Mouse (Mus musculus): Measurements from ENCODE around the gene Ehmt1. TPM values are rescaled to one million over a fixed set of nuclear protein-coding genes. Genes with fewer than 3 reads are reported as not detected.
"Not testable (repeated sequence)": the region's sequence is repeated elsewhere in the genome, so short reads cannot be mapped to it uniquely, and the experiment has no call there.

Gene Ehmt1
- polyA plus RNA-seq, 1 experiment from 2014 or later = 19.8 TPM

- peak; percentile 100 for ATAC-seq
- Histone ChIP-seq H3K4me2 (replicated peaks; ENCODE audit: low read depth) (peak within 1 kb of the TSS; percentile 99), H3K9ac (ENCODE audit: low read depth, low read length) (peak within 1 kb of the TSS; percentile 85), H3K9me3 (ENCODE audit: control insufficient read depth) (no peaks in the 10 kb centered on the region), H3K36me3 (ENCODE audit: control insufficient read depth, insufficient read depth) (peaks cover 22% of the 10 kb centered on the region), H3K4me3 (ENCODE audit: low read depth, low read length) (peak within 1 kb of the TSS; percentile 93), H3K27ac (ENCODE audit: low read depth, low read length) (peak within 1 kb of the TSS; percentile 57), H3K4me1 (replicated peaks; ENCODE audit: control insufficient read depth, insufficient read depth, low read length) (peaks cover 5% of the 10 kb centered on the region; the same call in 1 of the 2 replicates), H3K27me3 (replicated peaks; ENCODE audit: control insufficient read depth, insufficient read depth, low read length) (no peaks in the 10 kb centered on the region)
- under 1% methylated on average over 103 of the region's 108 CpGs for WGBS
- 0 out of 2 replicates have a peak, but pooled peaks have one; percentile 5 for TF ChIP-seq CTCF (IDR thresholded peaks at IDR 0.05; ENCODE audit: low read depth)
Measured at GRCm38 (mm10) chr2:24949421-24950188, 30.2 kb upstream of the Ehmt1 start, which contains the start of gene Zmynd19. Gene Zmynd19, plus strand, starts transcription at chr2:24949792.

- not testable (repeated sequence) for H3K27ac ChIP-seq (ENCODE audit: low read depth, low read length); H3K4me2 ChIP-seq (replicated peaks; ENCODE audit: low read depth); H3K4me1 ChIP-seq (replicated peaks; ENCODE audit: control insufficient read depth, insufficient read depth, low read length); H3K4me3 ChIP-seq (ENCODE audit: low read depth, low read length); H3K36me3 ChIP-seq (ENCODE audit: control insufficient read depth, insufficient read depth); H3K27me3 ChIP-seq (replicated peaks; ENCODE audit: control insufficient read depth, insufficient read depth, low read length); ATAC-seq; H3K9ac ChIP-seq (ENCODE audit: low read depth, low read length); H3K9me3 ChIP-seq (ENCODE audit: control insufficient read depth)
- TF ChIP-seq CTCF (IDR thresholded peaks at IDR 0.05; ENCODE audit: low read depth) = peak; percentile 71
- 53% methylated on average over 2 of the region's 2 CpGs for WGBS
Measured at GRCm38 (mm10) chr2:24944304-24944703, 24.9 kb upstream of the Ehmt1 start.

- 74% methylated on average over 4 of the region's 4 CpGs for WGBS
Measured at GRCm38 (mm10) chr2:24942092-24942491, 22.7 kb upstream of the Ehmt1 start.

GRCm38 (mm10) chr2:24935057-24935796, 15.8 kb upstream of the Ehmt1 start, which contains the start of gene Arrdc1:
Gene Arrdc1, minus strand, starts transcription at chr2:24935252.
- TF ChIP-seq CTCF (IDR thresholded peaks at IDR 0.05; ENCODE audit: low read depth) = peak; percentile 80
- Histone ChIP-seq H3K4me3 (ENCODE audit: low read depth, low read length) (peak within 1 kb of the TSS; percentile 82), H3K4me1 (replicated peaks; ENCODE audit: control insufficient read depth, insufficient read depth, low read length) (no peaks in the 10 kb centered on the region), H3K4me2 (replicated peaks; ENCODE audit: low read depth) (peak within 1 kb of the TSS; percentile 93), H3K27ac (ENCODE audit: low read depth, low read length) (peak within 1 kb of the TSS; percentile 99), H3K27me3 (replicated peaks; ENCODE audit: control insufficient read depth, insufficient read depth, low read length) (no peaks in the 10 kb centered on the region), H3K9ac (ENCODE audit: low read depth, low read length) (peak within 1 kb of the TSS; percentile 84), H3K36me3 (ENCODE audit: control insufficient read depth, insufficient read depth) (no peaks in the 10 kb centered on the region), H3K9me3 (ENCODE audit: control insufficient read depth) (no peaks in the 10 kb centered on the region)
- under 1% methylated on average over 49 of the region's 49 CpGs for WGBS
- ATAC-seq = peak; percentile 93

More at GRCm38 (mm10) chr2:24942092-24942491, 22.7 kb upstream of the Ehmt1 start:
- H3K9me3 ChIP-seq (ENCODE audit: control insufficient read depth) = no peaks in the 10 kb centered on the region
- no peak for ATAC-seq
- no peak overlapping the region for H3K4me3 ChIP-seq (ENCODE audit: low read depth, low read length)
- no peak overlapping the region for H3K9ac ChIP-seq (ENCODE audit: low read depth, low read length)
- H3K4me2 ChIP-seq (replicated peaks; ENCODE audit: low read depth) = no peak overlapping the region
- no peaks in the 10 kb centered on the region for H3K4me1 ChIP-seq (replicated peaks; ENCODE audit: control insufficient read depth, insufficient read depth, low read length)
- no peak for TF ChIP-seq CTCF (IDR thresholded peaks at IDR 0.05; ENCODE audit: low read depth)
- H3K27me3 ChIP-seq (replicated peaks; ENCODE audit: control insufficient read depth, insufficient read depth, low read length) = no peaks in the 10 kb centered on the region
- H3K36me3 ChIP-seq (ENCODE audit: control insufficient read depth, insufficient read depth) = no peaks in the 10 kb centered on the region
- no peak overlapping the region for H3K27ac ChIP-seq (ENCODE audit: low read depth, low read length)

- Histone ChIP-seq H3K9me3 (ENCODE audit: control insufficient read depth) (no peaks in the 10 kb centered on the region), H3K27me3 (replicated peaks; ENCODE audit: control insufficient read depth, insufficient read depth, low read length) (no peaks in the 10 kb centered on the region), H3K4me3 (ENCODE audit: low read depth, low read length) (peak overlapping the region; percentile 82), H3K4me1 (replicated peaks; ENCODE audit: control insufficient read depth, insufficient read depth, low read length) (no peaks in the 10 kb centered on the region), H3K27ac (ENCODE audit: low read depth, low read length) (peak overlapping the region; percentile 99), H3K4me2 (replicated peaks; ENCODE audit: low read depth) (peak overlapping the region; percentile 93), H3K9ac (ENCODE audit: low read depth, low read length) (peak overlapping the region; percentile 84), H3K36me3 (ENCODE audit: control insufficient read depth, insufficient read depth) (no peaks in the 10 kb centered on the region)
- TF ChIP-seq CTCF (IDR thresholded peaks at IDR 0.05; ENCODE audit: low read depth) = no peak
- peak; percentile 84 for ATAC-seq
- 3% methylated on average over 19 of the region's 19 CpGs for WGBS
Measured at GRCm38 (mm10) chr2:24934441-24934963, 15.1 kb upstream of the Ehmt1 start.

GRCm38 (mm10) chr2:24929593-24929992, 10.2 kb upstream of the Ehmt1 start:
- WGBS = 87% methylated on average over 5 of the region's 5 CpGs
- no peak overlapping the region for H3K9ac ChIP-seq (ENCODE audit: low read depth, low read length)
- H3K36me3 ChIP-seq (ENCODE audit: control insufficient read depth, insufficient read depth) = peaks cover 17% of the 10 kb centered on the region; the same call in 1 of the 2 replicates
- no peak overlapping the region for H3K4me3 ChIP-seq (ENCODE audit: low read depth, low read length)
- H3K9me3 ChIP-seq (ENCODE audit: control insufficient read depth) = no peaks in the 10 kb centered on the region
- no peak for ATAC-seq
- 0 out of 2 replicates have a peak, but pooled peaks cover 3% of the 10 kb centered on the region for H3K4me1 ChIP-seq (replicated peaks; ENCODE audit: control insufficient read depth, insufficient read depth, low read length)
- no peak overlapping the region for H3K27ac ChIP-seq (ENCODE audit: low read depth, low read length)
- H3K27me3 ChIP-seq (replicated peaks; ENCODE audit: control insufficient read depth, insufficient read depth, low read length) = no peaks in the 10 kb centered on the region
- TF ChIP-seq CTCF (IDR thresholded peaks at IDR 0.05; ENCODE audit: low read depth) = no peak; the same call in 1 of the 2 replicates
- H3K4me2 ChIP-seq (replicated peaks; ENCODE audit: low read depth) = no peak overlapping the region
